Mouse (Mus musculus): ENCODE results near the gene Slc22a5.
A peak's percentile ranks its signal among the peaks of the same experiment; 100 is the strongest.
"Not testable (repeated sequence)": the region's sequence is repeated elsewhere in the genome, so short reads cannot be mapped to it uniquely, and the experiment has no call there.

Slc22a5 gene

GRCm38 (mm10) chr11:53888242-53888641 lies 3.2 kb downstream of the Slc22a5 start:
- no peak for DNase-seq

DNA sequence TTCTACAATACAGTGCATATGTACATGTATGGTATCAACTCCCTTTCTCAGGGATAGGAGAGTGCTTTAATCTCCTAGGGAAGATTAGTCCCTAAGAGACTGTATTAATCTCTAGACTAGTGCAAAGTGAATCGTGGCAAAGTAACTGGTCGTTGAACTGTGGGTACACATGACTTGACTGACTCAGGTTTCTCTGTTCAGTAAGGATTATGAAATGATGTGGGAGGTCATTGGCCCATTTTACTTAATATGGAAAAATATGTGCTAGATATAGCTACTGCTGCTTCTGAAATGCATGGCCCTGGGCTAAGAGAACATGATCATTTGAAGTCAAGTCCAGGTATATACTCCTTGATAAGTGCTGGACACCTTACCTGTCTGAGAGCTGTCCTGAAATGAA lies 8.2 kb downstream of the Slc22a5 start:
- no peak for DNase-seq

DNA sequence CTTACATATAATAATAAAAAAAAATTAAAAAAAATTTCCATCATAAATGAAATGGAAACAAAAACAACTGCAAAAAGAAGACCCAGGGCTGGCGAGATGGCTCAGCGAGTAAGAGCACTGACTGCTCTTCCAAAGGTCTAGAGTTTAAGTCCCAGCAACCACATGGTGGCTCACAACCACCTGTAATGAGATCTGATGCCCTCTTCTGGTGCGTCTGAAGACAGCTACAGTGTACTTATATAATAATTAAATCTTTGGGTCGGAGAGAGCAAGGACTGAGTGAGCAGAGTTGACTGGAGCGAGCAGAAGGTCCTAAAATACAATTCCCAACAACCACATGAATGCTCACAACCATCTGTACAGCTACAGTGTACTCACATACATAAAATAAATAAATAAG lies 13.4 kb downstream of the Slc22a5 start:
- not testable (repeated sequence) for DNase-seq

DNA sequence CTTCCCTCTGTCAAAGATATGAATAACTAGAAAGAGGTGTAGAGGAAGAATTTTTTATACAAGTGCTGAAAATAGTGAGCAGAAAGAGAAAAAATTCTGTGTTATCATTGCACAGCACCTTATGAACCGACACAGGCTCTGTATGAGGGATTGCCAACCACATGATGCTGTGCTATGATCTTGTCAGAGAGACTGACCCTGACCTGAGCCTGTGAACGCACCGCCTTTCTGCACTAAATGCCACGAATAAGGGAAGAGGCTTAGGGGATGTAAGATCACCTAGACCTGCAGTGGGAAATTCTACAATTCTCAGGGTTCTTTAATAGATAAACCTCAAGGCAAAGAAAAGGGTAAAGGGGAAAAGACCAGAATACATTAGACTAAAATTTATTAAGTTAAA lies 15.0 kb downstream of the Slc22a5 start:
- DNase-seq, result no peak

- peak; percentile 58 for DNase-seq
Measured at GRCm38 (mm10) chr11:53874706-53875105, 16.8 kb downstream of the Slc22a5 start.

- not testable (repeated sequence) for DNase-seq
Measured at GRCm38 (mm10) chr11:53873909-53874704, 17.4 kb downstream of the Slc22a5 start.

GRCm38 (mm10) chr11:53871786-53872507 lies 19.5 kb downstream of the Slc22a5 start:
- DNase-seq, result no peak

- DNase-seq, result no peak
Measured at GRCm38 (mm10) chr11:53869172-53869571, 22.3 kb downstream of the Slc22a5 start.

DNA sequence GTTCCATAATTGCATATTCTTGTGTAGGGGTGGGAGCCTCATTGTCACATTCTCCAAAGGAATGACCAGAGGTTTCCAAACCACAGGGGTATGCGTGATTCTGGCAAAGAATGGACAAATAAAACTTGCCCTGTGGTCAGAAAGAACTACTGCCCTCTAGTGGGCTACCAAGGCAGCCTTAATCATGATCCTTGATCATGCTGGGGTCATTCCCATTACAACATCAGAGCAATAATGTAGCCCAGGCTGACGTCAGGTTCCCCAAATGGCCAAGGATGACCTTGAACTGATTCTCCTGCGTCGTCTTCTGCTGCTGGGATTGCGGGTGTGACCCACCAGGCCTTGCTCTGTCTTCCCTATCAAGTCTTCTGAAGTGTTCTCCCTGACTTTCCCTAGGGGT lies 23.1 kb downstream of the Slc22a5 start:
- not testable (repeated sequence) for DNase-seq

DNA sequence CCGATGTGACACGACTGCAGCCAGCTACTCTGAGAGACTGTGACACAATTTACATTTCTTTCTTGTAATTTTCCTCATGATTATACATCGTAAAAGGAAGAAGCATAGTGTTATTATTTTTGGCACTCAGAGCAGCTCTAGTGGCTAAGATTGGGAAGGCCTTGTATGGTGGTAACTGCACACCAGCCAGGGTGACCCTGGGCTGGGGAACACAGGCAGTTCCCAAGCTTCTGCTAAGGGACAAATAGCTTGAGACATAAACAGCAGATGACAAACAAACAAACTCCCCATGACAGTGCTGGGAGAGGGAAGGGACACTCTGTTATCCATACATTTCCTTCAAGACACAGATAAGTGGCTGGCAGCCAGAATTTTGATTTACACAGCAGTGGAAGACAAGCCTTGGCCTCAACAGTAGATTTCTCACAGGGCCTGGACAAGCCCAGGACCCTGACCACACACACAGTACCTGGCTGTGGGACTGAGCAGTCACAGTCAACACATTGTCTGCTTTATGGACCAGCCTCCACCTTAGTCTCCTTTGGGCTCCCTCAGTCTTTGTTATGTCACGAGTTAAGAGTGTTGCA lies 26.6 kb downstream of the Slc22a5 start:
- not testable (repeated sequence) for DNase-seq

DNA sequence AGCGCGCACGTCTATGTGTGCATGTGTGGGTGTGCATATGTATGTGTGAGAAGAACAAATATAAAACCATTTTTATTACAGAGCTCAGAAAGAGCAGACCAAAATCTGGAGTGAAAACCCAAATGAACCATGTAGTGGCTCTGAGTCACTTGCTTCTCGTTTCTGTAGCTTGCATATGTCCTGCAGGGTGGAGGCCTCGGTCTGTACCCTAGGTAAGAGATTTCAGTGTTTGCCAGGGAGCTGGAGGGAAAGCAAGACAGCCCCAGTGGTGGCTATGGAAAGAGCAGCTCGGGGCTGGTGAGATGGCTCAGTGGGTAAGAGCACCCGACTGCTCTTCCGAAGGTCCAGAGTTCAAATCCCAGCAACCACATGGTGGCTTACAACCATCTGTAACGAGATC lies 30.5 kb downstream of the Slc22a5 start:
- DNase-seq, result not testable (repeated sequence)

DNA sequence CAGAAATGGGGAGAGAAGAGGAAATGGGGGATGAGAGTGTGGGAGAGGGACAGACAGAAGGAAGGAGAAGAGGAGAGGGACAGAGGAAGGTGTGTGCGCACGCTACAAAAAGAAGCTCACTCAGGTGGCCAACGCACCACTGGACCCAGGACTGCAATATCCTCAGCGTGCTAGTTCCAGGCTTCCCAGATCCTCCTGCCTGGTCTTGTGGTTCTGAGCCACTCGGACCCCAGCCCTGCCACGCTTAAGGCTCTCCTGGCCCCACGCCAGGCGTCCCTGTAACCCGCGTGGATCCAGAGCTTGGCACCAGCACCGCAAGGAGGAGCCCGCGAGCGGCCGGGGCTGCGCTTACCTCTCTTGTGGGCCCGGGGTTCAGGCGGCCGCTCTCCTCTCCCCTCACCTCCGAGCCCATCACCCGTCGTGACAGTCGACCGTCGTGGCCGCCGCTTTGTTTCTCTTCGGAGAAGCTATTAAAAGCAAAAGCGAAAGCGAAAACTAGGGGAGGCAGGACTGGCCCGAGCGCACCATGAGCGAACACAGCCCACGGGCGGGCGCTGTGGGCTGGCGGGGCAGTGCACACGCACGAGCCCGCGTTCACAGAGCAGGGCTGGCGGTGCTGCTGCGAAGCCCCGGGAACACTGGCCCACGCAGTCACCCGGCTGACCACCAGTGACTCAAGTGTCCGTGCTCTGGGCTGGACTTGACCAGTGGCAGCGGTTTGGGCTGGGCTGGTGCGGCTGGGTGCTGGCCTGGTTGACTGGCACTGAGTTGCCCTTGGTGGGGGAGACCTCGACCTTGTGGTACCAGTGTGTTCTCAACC lies 32.5 kb downstream of the Slc22a5 start, which contains the start of gene Gm12216:
Gene Gm12216 (minus strand): TSS at position 496 of the 820 bp plus-strand sequence.
- DNase-seq, result peak; percentile 56

DNA sequence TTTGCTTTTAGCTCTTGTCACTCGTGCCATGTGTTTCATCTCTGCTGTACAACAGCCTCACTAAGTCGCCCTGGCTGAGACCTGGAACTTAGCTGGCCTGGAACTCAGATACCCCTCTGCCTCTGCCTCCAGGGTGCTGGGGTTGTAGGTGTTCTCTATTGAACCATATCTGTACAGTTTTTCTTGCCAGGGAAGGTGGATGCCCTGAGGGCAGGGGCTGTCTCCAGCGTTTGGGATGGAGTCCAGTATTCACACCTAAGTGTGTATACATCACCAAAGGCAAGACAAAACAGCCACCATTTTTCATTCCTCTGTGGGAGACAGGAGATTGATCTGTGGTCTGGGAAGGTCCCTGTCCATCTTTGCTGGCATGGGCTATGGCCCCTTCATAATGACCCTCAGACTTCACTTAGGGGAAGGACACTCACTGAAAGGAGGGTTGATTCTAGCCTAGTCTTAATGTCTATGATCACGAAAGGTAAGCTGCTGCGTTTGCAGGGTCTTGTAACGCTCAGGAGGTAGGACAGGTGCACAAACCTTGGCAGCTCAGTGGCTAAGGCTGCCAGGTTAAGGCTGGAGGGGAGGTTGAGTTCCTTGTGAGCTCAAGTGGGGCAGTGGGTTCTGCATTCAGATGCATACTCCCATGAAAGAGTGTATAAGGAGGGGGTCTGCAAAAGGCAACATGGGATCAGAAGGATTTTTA lies 33.3 kb downstream of the Slc22a5 start:
- no peak for DNase-seq

GRCm38 (mm10) chr11:53853665-53854064 lies 37.8 kb downstream of the Slc22a5 start:
- no peak for DNase-seq

DNA sequence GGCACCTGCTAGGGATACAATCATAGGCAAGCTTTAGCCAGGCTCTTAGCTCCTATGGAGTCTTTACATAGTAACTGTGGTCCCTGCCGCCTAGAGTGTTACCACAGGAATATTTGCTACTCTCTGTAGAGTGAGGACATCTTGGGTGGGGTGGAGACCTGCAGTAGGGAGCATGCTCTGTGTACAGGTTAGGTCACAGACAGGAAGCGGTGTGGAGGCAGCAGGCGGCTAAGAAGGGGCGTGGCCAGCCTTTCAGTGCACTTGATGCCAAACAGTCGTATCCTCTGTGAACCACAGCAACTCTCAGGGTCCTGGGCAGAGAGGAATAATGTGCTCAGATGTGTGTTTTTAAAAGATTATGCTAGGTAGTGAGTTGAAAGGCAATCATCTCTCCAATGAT lies 39.7 kb downstream of the Slc22a5 start:
- DNase-seq, result peak; percentile 81

- DNase-seq, result peak; percentile 77
Measured at GRCm38 (mm10) chr11:53849588-53850320, 41.7 kb downstream of the Slc22a5 start.

DNA sequence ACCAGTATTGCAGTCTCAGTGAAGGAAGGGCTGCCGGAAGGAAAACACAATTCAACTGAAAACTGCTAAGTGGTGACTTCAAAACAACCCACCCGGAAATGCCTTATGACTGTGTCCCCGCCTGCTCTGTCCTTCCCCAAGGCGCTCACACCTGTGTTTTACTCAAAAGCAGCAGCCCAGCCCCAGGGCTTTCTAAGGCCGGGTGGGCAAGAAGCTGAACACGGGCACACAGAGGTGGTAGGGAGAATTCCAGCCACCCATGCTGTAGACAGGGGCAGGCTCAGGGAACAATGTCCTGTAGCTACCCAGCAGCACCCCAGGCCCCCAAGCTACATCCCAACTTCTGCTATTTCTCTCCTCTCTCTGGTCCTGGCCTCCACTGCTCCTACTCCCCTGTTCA lies 45.8 kb downstream of the Slc22a5 start:
- DNase-seq, result peak; percentile 80

- no peak for DNase-seq
Measured at GRCm38 (mm10) chr11:53843106-53843505, 48.4 kb downstream of the Slc22a5 start.

- DNase-seq, result peak; percentile 36
Measured at GRCm38 (mm10) chr11:53842161-53842581, 49.3 kb downstream of the Slc22a5 start.

- DNase-seq, result no peak
Measured at GRCm38 (mm10) chr11:53841514-53841913, 49.9 kb downstream of the Slc22a5 start.

Measured in thymus, postnatal 25 days (tissue).